Mouse (Mus musculus) thymus, postnatal 4 days (tissue): ENCODE data around the gene Gm14180.
"Not testable (repeated sequence)": the region's sequence is repeated elsewhere in the genome, so short reads cannot be mapped to it uniquely, and the experiment has no call there.

Source experiments
- DNase-seq: peaks from one replicate; pipeline ENCODE4 v3.0.0; 2021

Gm14180 gene

GRCm38 (mm10) chr11:99734190-99734589 lies at the start of gene Gm14180:
Gene Gm14180 (minus strand): TSS chr11:99734290.
- DNase-seq: no peak

DNA sequence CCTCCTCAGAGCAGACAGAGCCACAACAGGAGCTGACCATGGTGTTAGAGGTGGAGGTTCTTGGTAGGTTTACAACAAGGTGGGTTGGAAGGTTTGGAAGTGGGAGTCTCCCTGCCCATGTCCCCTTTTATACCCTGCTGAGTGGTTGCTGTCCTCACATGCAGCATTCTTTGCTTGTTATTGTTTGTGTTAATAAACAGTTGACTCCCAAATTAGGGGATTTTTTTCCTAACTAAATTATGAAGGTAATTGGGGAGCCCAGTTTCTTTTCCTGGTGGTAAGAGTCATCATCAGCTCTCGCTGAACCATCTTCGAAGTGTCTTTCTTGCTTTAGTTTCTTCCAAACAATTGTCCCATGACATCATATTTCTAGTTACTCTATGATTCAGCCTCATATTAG lies 46.5 kb upstream of the Gm14180 start, which contains the start of gene Krtap4-8:
Gene Krtap4-8 (minus strand): TSS at position 101 of the 400 bp plus-strand sequence.
- no peak for DNase-seq

GRCm38 (mm10) chr11:99778401-99778800 lies 44.3 kb upstream of the Gm14180 start:
- no peak for DNase-seq

DNA sequence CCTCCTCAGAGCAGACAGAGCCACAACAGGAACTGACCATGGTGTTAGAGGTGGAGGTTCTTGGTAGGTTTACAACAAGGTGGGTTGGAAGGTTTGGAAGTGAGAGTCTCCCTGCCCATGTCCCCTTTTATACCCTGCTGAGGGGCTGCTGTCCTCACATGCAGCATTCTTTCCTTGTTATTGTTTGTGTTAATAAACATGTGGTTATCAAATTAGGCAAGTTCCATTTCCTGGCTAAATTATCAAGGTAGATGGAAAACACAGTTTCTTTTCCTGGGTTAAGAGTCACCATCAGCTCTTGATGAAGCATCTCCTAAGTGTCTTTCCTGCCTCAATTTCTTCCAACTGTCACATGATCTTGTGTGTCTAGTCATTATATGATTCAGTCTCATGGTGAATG lies 38.7 kb upstream of the Gm14180 start, which contains the start of gene Gm11595:
Gene Gm11595 (minus strand): TSS at position 101 of the 400 bp plus-strand sequence.
- DNase-seq: not testable (repeated sequence)

DNA sequence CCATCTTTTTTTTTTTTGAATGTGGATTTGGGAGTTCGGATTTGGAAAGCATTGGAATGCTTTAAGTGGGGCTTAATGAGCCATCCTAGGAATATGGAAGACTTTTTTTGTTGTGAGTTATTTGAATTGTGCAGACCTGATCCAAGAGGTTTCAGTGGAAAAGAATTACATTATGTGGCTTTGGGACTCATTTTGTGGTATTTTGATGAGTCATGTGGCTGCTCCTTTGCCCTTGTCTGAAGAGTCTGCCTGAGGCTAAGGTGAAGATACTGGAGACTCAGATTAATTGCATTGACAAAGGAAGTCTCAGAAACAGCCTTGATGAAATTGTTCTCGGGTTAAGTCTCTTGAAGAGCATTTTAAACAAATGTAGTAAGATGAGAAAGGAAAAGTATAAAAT lies 34.3 kb upstream of the Gm14180 start:
- DNase-seq: no peak

DNA sequence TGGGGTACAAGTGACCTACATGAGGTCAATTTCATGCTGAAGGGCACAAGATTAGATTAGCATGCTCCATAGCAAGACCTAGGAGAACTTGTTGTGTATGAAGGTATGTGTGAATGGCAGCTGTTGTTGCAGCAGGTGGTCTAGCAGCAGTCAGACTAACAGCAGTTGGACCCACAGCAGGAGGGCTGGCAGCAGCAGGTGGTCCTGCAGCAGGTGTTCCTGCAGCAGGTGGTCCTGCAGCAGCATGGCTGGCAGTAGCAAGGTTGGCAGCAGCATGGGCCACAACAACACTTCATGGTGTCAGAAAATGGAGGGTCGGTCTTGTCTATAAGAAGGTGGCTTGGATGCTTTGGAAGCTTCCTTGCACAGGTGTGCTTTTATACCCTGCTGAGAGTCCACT lies 24.8 kb upstream of the Gm14180 start:
- DNase-seq: no peak

DNA sequence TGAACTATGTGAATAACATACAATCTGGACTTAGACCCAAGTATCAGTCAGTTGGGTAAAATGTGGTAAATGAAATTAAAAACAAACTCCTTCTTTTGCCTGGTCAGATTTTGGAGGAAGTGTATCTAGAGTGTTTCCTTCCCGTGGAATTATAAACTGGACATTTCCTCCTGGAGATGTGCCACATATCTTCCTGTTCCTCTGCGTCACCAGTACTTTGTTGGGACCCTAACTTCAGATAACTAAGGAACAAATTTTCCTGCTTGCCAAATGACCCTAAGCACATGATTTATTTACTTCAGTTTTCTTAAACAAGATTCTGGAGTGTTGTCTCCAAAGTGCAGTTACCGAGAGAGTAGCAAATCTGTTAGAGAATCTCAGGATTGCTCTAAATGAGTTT lies 9.9 kb upstream of the Gm14180 start:
- DNase-seq: no peak

- no peak for DNase-seq
These were observed 10.0 kb downstream of the Gm14180 start for GRCm38 (mm10) chr11:99724061-99724460.

DNA sequence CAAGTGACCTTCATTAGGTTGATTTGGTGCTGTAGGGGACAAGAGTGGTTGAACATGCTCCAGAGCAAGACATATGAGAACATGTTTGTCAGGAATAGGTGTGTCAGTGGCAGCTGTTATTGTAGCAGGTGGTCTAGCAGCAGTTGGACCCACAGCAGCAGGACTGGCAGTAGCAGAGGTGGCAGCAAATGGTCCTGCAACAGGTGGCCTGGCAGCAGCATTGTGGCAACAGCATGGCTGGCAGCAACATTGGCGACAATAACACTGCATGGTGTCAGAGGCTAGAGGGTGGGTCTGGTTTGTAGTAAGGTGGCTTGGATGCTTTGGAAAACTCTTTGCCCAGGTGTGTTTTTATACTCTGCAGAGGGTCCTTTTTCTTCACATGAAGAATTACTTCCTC lies 15.3 kb downstream of the Gm14180 start:
- DNase-seq: no peak

DNA sequence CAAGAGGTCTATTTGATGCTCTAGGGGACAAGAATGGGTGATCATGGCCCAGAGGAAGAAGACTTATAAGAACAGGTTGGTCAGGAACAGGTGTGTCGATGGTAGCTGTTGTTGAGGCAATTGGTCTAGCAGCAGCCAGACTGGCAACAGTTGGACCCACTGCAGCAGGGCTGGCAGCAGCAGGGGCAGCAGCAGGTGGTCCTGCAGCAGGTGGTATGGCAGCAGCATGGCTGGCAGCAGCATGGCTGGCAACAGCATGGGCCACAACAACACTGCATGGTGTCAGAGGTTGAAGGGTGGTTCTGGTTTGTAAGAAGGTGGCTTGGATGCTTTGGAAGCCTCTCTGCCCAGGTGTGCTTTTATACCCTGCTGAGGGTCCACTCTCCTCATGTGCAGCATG lies 43.6 kb downstream of the Gm14180 start, which contains the start of gene Gm14190:
Gene Gm14190 (minus strand): TSS at position 278 of the 400 bp plus-strand sequence.
- DNase-seq: no peak

DNA sequence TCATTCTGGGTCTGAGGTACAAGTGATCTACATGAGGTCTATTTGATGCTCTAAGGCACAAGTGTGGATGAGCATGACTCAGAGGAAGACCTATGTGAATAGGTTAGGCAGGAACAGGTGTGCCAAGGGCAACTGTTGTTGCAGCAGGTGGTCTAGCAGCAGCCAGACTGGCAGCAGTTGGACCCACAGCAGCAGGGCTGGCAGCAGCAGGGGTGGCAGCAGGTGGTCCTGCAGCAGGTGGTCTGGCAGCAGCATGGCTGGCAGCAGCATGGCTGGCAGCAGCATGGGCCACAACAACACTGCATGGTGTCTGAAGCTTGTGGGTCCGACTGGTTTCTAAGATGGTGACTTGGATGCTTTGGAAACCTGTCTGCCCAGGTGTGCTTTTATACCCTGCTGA lies 48.9 kb downstream of the Gm14180 start:
- DNase-seq: not testable (repeated sequence)
